Comparison of ENCODE assay signal across 24 mouse cellular contexts in genomic region chr10:115425351-115425750, GRCm38 (mm10).
"Had no signal": no experiment of that assay in that cellular context is flagged by ENCODE, and none has a peak within 500 bp of the region (broad histone marks: within the 10 kb centered on the region; RNA-seq: fewer than 3 reads in every experiment).

No protein-coding gene starts in this region.

- H3K4me1 ChIP-seq: heart, embryonic 13.5 days; heart, embryonic 15.5 days; hindbrain, embryonic 13.5 days; kidney, embryonic 15.5 days; limb, embryonic 10.5 days; limb, embryonic 12.5 days had no signal

- DNase-seq: gastrocnemius, postnatal 14 days; gastrocnemius, postnatal 36 days; heart, adult 11 months; heart, adult 2 months; heart, postnatal 14 days; heart, postnatal 36 days; kidney, adult 11 months; kidney, adult 2 months; kidney, adult 9 months; kidney, postnatal 14 days; kidney, postnatal 36 days; liver had no signal

- H3K27me3 ChIP-seq: heart, embryonic 13.5 days; heart, embryonic 15.5 days; hindbrain, embryonic 13.5 days; kidney, embryonic 15.5 days; limb, embryonic 12.5 days had no signal

- H3K4me2 ChIP-seq: heart, embryonic 11.5 days; heart, embryonic 13.5 days; heart, embryonic 15.5 days; hindbrain, embryonic 13.5 days; kidney, embryonic 15.5 days; limb, embryonic 12.5 days; liver, embryonic 11.5 days had no signal

- ATAC-seq: hindbrain, embryonic 16.5 days; intestine, embryonic 16.5 days had no signal

- H3K27ac ChIP-seq: heart, adult 2 months; heart, embryonic 13.5 days; heart, embryonic 15.5 days; hindbrain, embryonic 13.5 days; kidney, embryonic 15.5 days; kidney, postnatal 0 days; left cerebral cortex, adult 2 months; limb, embryonic 10.5 days; limb, embryonic 12.5 days had no signal

- H3K9ac ChIP-seq: heart, embryonic 13.5 days; heart, embryonic 15.5 days; hindbrain, embryonic 13.5 days; kidney, embryonic 15.5 days; limb, embryonic 12.5 days had no signal

- H3K4me3 ChIP-seq: heart, adult 2 months; heart, embryonic 13.5 days; heart, embryonic 15.5 days; hindbrain, embryonic 13.5 days; kidney, embryonic 15.5 days; left cerebral cortex, adult 2 months; limb, embryonic 10.5 days; limb, embryonic 12.5 days had no signal

- H3K9me3 ChIP-seq: heart, embryonic 13.5 days; heart, embryonic 15.5 days; hindbrain, embryonic 13.5 days; kidney, embryonic 15.5 days; limb, embryonic 10.5 days; limb, embryonic 12.5 days had no signal
